Mouse (Mus musculus) thymus, adult 2 months (tissue): ENCODE results near the gene Cdkl5.

Source experiments
- CTCF ChIP-seq: fragments of 200-500 bp; IDR thresholded peaks from 2 replicates; pipeline ENCODE4 v1.5.1; 2012; ENCODE audit warnings: mild to moderate bottlenecking, control low read depth, low read length, moderate library complexity, borderline replicate concordance; ENCODE audit not compliant: control insufficient read depth, poor library complexity, insufficient read depth; ENCODE audit errors: extremely low read depth
- POLR2A ChIP-seq: fragments of 200-500 bp; IDR thresholded peaks from 2 replicates; pipeline ENCODE4 v1.6.1; 2012; ENCODE audit warnings: mild to moderate bottlenecking, low read length, control low read depth, moderate library complexity; ENCODE audit not compliant: control insufficient read depth, poor library complexity, insufficient read depth; ENCODE audit errors: extremely low read depth

DNA sequence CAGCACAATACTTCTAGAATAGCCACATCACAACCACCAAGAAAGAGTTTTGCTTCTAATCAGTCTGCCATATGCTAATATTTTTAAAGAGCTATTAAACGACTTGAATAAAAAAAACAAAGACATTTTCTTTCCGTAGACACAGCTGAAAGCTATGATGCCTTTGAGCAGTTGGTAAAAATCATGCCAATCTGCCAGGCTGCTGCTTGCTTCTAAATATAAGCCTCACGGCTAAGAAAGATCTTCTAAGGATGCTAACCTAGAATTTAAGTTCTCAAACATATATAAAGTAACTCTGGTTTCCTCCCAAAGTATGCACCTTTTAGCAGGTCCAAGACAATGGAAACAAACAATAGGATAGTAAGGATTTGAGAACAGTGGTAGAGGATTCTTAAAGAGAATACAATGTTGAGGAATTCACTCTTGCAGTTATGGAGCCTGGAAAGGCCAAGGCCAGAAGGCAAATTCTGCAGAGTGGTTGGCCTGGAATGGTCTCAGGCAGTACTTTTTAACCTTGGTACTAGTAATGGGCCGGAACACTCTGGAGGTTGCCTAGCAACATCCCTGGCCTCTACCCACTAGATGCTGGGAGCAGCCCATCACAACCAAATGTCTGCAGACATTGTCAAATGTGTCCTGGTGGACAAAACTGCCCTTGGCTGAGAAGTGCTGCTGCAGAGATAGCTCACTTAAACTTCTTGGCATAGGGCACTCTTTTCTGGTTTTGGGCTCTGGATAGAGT is 189.9 kb downstream of the Cdkl5 start:
- TF ChIP-seq CTCF (no peak), POLR2A (no peak)
